Mouse (Mus musculus) left cerebral cortex, postnatal 36 days (tissue): ENCODE data around the gene Srd5a1. TPM values are rescaled to one million over a fixed set of nuclear protein-coding genes. Genes with fewer than 3 reads are reported as not detected.
"Not testable (repeated sequence)": the region's sequence is repeated elsewhere in the genome, so short reads cannot be mapped to it uniquely, and the experiment has no call there.

Experiments
- DNase-seq, 2 experiments: peaks; one replicate each; pipeline ENCODE4 v3.0.0; 2021 to 2022; ENCODE audit warnings: low spot score in 2 of 2, mixed read lengths in 1 of 2
- intact Hi-C: fragments of 180-260 bp; cut with DNase I; formaldehyde crosslinking; loops from one replicate; pipeline ENCODE4 v1.15.1; 2025
- total RNA-seq, 2 experiments: library from RNA; stranded (reverse); gene quantifications; 2 replicates each; pipeline ENCODE4 v1.2.3; 2021

Srd5a1 gene
- 10 to 100 TPM in 1 of 2 experiments, 1 to 10 TPM in 1; 8.8 to 12.5 TPM for total RNA-seq

DNA sequence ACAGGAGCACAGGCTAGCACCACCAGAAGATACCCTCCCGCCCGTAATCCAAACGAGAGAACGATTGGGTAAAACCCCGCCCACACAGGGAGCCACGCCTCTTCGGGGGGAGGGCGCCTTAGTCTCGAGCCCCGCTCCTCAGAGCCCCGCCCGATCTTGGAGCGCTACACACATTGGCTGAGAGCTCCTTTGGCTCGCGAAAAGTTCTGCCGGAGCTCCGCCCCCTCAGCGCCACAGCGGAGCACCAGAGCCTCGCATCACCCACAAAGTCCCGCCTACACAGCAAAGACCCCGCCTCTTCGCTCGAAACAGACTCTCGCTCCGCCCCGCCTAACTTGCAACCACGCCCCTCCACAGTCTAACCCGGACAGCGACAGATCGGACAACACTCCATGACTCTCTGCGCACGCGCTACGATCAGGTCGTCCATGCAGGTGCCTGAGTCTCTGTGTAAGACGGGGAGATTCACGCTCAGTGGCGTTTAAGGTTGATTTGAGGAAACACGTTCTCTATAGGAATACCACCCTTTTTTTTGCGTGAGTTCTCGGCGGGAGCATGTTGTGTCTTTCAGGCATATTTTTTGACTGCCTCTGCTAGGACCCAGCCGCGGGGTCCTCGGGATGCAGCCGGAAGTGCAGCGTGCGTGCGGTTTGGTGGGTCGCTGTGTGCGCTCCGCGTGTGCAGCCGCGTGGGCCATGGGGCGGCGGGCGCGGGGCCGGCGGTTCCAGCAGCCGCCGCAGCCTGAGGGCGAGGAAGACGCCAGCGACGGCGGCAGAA, at the start of gene Srd5a1:
TSS of gene Srd5a1 (minus strand) at position 45 of the 777 bp plus-strand sequence.
- intact Hi-C loops = loop anchor here (5.0 to 10.0 kb wide), 4 partner anchors 59 to 1027 kb away; partner anchors contain the start of genes Fastkd3 and Mtrr
- DNase-seq = peak; percentile 99

DNA sequence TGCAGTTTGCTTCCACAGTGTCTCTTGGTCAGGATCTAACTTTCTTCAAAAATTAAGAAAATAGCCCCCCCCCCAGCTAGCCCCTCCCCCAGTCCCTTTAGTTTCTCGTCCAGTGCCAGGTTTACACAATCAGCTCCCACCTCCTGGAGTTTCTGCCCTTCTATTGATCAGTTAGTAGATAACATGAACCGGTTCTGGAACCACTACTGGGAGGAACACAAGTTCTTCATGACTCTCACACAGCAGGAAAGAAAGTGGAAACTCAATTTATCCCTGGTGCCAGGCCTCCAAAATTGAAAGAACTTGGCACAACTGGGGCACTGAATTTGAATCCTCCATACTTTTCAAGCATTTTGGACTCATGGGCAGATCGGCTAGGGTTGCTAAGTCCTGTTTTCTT, 43.3 kb upstream of the Srd5a1 start:
- DNase-seq = no peak

DNA sequence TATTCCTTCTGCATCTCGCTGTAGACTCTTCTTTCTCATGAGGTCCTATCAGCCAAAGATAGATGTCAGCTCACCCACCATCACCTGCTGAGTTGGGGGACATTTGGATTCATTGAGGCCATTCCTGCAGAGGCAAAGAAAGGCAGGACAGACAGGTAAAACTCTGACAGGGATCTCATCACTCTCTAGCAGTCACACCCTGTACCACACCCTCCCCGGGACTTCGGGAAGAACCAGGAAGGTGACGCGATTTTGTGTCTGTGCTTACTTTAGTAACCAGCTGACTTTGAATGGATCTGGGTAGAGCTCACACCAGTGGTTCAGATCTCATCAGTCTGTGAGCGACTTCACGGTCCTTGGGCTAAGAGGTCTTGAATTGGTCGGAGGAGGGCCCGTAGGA, 35.2 kb upstream of the Srd5a1 start:
- intact Hi-C loops = no loop called here
- no peak for DNase-seq

More for the DNA sequence above, 43.3 kb upstream of the Srd5a1 start:
- intact Hi-C loops = loop anchor here (2.0 kb wide), 1 partner anchor 102 kb away; no protein-coding TSS in a partner anchor

DNA sequence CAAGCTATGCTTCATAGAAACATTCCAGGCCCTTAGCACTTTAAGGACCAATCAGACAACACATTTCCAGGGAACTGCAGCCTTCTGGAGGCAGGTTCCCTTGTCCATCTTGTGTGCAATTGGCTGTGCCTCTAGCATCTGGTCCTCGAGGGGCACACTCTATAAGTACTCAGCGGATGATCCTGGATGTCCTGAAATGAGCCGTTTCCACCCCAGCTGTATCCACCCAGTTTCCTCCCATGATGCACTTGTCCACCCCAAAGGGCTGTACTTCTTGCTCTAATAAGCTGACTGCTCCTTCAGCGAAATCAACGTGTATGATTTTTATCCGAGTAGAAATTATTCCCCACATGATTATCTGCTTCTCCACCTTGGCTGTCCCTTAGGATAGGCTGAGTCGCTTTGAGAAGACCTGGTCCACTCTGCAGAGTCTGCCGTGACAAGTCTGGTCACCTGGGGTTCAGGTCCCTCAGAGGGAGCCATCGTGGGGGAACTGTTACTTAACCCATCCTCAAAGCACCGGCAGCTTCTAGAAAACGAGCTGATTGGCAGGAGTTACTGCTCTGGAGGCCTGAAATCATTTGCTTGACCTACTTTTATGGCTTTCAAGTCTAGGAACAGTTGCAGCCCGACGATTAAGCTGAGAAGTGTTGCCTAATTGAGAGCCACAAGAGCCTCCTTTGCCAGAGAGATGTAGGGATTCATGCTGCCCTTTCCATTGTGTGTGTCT, 34.6 kb upstream of the Srd5a1 start:
- intact Hi-C loops = no loop called here

DNA sequence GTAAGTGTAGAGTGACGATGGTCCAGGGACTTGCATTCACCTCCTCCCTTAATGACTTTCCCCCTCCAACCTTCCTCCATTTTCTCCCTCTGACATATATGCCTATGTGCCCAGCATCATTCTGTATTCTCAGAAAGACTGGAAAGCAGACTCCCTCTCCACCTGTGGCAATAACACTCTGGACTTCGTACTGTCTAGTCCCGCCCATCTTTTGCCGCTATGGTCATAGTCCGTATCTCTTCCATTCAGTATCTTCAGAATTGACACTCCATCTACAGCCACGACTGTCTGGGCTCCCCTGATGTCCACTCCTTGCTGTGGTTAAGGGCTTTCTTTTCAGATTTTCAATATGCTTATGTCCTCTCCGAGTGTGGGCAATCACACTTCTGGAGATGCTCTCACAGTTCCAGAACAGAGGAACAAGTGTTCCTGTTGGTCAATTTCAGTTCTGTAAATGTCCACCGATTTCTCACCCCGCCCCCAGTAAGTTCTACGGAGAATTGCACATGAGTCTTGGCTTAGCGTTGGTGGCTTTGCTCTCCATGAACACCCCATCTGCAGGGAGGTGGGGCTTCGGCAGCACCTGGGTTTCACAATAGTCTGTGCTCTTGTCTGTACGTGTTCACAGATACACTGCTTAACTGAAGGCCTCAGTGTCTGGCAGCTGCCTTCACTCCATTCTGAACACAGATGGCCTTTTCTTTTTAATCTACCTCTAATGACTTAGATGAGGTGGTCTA, 33.4 kb upstream of the Srd5a1 start:
- no peak for DNase-seq
- intact Hi-C loops = no loop called here

More for the DNA sequence above, 34.6 kb upstream of the Srd5a1 start:
- DNase-seq = no peak

DNA sequence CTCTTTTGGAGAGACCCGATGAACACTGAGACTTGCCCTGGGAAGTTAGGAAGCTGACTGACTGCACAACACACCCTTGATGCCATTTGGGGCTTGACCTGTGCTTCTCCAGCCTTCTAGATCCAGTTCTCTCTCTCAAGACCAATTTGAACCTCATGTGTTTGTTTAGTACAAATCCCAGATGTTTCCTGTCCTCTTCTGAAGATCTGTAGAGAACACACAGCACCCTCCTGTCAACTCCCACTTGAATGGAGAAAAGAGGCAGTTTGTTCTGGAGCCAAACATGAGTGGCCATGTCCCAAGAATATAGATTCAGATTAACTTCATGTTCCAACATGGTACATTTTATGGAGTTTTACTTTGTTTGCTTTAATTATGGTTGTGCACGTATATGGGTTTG, 32.7 kb upstream of the Srd5a1 start:
- no peak for DNase-seq
- intact Hi-C loops = no loop called here

DNA sequence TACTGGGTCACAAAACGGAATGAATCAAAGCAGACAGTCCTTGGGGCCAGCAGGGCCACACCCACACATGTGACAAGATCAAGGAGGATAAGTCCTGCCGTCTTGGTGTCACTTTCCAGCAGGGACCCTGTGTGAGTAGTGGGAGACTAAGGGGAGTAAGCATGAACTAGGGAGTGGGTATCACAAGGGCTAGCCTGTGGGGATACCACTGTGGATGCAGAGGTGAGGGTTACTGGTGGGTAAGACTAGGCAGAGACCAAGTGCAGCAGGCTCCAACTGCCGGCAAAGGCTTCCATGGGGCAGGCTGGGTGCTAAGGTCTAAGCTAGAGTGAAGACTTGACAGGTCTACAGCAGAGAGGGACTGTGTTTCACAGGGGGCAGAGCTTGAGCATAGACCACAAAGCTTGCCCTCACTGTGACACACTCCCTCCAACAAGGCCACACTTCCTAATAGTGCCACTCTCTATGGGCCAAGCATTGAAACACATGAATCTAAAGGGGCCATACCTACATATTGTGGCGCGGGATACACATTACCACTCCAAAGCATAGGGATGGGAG, 31.5 kb upstream of the Srd5a1 start:
- no peak for DNase-seq
- intact Hi-C loops = no loop called here

DNA sequence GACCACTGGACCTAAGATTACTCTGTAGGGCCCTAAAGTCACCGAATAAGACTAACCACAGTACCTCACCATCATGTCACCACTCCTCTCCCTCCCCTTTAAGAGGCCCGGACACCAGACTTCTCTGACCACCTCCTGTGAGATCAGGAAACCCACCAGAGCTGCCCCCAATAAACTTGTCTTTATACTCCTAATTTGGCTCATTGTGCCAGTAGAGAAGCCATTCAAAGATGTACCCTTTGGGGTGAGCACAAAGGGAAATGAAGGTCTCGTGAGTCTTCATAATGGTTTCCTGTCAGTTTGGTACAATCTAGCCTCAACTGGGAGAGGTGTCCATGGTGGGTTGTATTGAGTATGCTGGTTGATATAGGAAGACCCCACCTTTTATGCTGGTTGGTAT, 29.8 kb upstream of the Srd5a1 start:
- DNase-seq = no peak
- intact Hi-C loops = no loop called here

DNA sequence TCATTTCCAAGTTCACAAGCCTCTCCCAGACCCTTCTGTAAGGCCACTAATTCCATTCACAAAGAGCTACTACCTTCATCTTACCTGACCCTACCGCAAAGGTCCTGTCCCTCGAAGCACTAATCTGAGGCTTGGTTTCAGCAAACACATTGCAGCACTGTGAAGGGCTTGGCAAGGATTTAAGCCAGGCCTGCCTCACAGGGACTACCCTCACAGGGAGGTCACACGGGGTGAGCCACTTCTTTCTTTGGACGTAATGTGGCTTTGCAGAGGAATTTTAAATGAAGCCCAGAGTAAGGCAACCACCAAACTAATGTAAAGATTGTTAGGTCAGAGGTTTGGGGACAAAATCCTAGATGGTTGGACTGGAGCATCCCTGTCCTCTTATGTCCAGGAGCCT, 29.3 kb upstream of the Srd5a1 start:
- no peak for DNase-seq
- intact Hi-C loops = no loop called here

DNA sequence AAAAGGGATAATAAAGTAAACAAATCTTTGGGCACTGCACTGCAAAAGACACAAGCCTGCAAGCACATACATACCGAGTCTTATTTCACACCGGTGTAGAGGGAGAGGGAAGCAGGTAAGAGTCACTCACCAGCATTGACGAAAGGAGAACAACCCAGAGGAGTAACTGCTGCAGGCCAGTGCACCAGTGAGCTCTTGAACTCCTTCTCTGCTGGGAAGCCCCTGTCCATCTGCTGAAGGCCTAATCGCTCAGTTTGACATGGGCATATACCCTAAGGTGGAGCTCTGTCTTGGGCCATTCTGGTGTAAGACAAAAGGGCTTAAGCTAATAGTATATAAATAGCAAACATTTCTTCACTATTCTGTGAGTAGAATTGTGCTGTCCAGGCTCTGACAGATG, 28.9 kb upstream of the Srd5a1 start:
- intact Hi-C loops = no loop called here

DNA sequence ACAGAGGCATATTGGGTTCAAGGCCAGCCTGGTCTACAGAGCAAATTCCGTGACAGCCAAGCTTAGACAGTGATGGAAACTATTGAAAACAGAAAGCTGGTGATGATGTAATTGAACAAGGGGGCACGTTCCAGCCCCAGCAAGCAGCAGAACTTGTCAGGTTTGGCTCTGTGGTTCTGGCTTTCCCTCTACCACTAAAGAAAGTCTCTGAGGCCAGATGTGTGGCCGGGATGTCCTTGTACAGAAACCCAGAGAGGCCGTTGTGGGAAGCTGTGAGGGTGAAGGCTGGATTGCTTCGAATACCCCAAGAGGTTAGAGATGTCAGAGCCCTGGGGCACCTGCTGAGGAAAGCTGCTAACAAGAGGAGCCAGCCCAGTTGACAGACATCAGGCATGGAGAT, 28.0 kb upstream of the Srd5a1 start:
- DNase-seq = no peak
- intact Hi-C loops = no loop called here

More for the DNA sequence above, 28.9 kb upstream of the Srd5a1 start:
- DNase-seq = no peak

DNA sequence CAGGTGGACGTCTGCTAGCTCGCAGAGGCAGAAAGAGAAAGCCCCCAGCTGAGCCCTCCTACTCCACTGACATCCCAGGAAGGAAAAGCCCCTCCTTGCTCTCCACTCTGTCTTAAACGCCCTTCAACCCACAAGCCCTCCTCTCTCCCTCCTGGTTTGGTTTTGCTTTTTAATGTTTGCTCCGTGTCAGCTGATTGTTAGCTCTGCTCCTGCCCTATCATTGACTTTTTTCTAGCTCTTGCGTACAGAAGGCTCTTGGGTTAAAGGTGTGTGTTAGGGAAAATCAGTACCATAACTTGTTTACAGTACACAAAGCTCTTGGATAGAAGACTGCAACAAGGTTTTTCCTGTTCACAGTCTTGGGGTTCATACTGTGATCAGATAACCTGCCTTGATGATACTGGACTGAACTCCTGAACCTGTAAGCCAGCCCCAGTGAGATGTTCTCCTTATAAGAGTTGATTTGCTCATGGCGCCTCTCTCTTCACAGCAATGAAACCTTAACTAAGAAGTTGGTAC, 26.9 kb upstream of the Srd5a1 start:
- DNase-seq = no peak
- intact Hi-C loops = no loop called here

DNA sequence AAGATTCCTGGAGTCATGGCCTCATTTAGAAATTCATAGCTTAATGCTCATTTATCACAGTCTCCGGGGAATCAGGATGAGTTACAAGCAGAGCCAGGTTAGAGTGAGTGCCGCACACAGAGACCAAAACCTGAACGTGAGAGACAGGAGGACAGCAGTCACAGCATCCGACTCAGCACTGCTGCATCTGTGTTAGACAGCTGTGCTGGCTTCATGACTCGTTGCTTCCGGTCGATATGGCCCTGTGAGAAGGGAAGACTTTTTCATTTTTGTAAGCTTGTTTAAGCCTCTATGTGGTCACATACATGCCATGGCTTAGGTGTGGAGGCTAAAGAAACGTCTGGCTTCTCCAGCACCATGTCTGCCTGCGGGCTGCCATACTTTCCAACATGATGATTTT, 26.4 kb upstream of the Srd5a1 start:
- intact Hi-C loops = no loop called here
- no peak for DNase-seq

DNA sequence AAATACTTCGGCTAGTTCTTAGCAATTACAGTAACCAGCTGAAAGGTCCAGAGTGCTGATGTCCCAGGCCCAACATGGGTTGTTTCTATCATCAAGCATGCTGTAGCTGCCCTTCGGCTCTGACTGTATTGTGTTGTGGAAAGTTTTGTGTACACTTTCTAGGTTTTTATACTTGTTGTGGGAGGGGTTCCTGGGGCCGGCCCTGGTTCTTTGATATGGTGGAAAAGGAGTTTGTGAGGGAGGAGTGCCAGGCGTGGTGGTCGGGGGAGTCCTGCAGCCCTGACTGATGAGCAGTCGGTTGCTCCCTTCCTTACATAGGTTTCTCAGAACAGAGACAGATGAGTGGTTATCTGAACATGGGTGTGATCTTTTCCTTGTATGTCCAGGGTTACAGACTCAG, 25.6 kb upstream of the Srd5a1 start:
- intact Hi-C loops = no loop called here
- no peak for DNase-seq

DNA sequence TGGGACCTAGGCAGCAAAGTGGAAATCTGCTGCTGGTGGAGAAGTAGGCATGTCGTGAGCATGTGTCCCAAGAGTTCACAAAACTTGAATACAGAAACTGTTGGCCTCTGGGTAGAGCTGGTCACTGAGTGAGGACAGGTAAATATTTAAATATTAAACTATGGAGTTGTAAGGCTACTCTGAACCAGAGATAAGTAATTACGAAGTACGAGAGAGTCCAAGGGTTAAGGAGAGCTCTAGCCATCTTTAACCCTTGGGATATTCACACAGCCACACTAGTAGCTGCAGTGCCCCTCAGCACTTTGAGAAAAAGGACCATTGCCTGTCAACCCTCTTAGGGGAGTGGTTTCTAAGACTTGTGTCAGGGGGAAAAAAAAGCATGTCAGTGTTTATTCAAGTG, 25.1 kb upstream of the Srd5a1 start:
- no peak for DNase-seq
- intact Hi-C loops = no loop called here

DNA sequence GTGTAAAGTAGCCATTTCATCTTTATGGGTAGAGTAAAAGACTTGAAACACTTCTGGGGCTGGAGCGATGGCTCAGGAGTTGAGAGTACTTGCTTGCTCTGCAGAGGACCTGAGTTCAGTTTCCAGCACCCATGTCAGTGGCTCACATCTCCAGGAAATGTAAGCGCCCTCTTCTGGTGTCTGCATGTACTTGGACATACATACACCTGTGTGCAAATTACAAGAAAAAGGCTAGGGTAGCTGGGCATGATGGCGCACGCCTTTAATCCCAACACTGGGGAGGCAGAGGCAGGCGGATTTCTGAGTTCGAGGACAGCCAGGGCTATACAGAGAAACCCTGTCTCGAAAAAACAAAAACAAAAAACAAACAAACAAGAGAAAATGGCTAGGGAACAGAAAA, 24.6 kb upstream of the Srd5a1 start:
- DNase-seq, intact Hi-C loops: not testable (repeated sequence)

DNA sequence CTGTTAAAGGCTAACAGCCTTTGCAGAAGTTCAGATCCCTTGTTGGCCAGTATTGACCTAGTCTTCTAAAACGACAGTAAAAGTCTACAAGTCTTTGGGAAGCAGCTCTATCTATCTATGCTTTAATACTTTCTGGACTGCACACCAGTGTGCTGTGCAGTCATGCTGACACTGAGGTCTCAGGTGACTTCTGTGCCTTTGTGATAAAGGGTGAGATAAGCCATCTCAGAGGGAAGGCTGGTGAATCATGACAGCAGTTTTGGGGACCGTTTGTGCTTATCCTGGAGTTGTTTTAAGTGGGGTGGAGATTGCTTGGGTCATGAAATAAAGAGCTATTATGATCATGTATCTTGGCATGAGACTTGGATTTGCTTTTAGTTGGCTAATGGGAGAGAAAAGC, 22.7 kb upstream of the Srd5a1 start:
- no peak for DNase-seq
- intact Hi-C loops = no loop called here

DNA sequence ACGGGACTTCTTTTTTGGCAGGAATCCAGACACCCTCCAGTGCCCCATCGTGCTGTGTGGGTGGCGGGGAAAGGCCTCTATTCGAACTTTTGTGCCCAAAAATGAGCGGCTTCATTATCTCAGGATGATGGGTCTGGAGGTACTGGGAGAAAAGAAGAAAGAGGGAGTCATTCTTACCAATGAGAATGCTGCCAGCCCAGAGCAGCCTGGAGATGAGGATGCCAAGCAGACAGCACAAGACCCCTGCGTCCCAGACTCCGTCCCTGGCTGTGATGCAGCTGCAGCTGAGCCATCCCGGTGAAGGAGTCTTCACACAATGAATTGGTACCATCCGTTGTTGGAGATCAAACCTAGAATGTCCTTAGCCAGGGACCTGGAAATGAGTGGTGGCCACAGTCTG, 22.3 kb upstream of the Srd5a1 start:
- no peak for DNase-seq
- intact Hi-C loops = no loop called here

DNA sequence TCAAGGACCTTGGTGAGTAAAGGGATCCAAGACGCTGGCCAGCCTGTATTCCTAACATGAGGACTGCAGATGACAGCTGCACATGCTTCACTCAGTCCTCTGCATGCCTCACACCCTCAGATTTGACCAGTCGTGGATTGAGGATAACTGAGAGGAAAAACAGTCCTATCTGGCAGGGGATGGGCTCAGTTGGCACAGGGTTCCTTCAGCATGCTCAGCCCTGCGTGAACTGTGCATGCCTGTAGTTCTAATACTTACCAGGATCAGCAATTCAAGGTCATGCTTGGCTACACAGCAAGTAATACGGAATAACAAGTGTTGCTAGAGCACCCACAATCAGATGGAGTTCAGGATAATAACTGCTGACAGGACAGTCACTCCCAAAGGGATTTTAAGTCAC, 20.4 kb upstream of the Srd5a1 start:
- intact Hi-C loops = no loop called here
- no peak for DNase-seq

DNA sequence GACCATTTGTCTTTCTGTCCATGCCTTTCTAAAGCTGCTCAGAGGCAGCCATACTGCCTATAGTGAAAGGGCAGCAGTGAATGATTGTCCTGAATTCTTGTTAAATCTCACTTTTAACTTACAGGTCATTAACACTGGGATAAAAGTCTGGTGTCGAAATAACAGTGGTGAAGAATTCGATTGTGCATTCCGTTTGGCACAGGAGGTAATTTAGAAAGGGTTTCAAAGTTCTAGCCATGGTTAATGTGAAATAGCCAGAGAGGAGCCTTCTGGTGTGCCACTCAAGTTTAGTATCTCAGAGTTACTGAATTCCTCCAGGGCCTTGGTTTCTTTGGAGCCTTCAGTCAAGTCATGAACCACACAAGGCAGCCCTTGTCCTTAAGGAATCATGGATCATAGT, 19.9 kb upstream of the Srd5a1 start:
- DNase-seq = no peak
- intact Hi-C loops = no loop called here
